8 mouse cellular contexts compared by ENCODE assay signal in genomic region chr12:108363796-108364195, GRCm38 (mm10). TPM values are rescaled to one million over a fixed set of nuclear protein-coding genes. Genes with fewer than 3 reads are reported as not detected.
DNase-seq lines count a peak whose midpoint lies in the region; ATAC-seq and TF ChIP-seq lines count a peak whose summit lies in the region.

No protein-coding gene starts in this region.

- no peak overlapping the region for H3K4me2 ChIP-seq in midbrain, embryonic 15.5 days
- H3K4me2 ChIP-seq in stomach, postnatal 0 days (replicated peaks; ENCODE audit: low read depth), result no peak overlapping the region

- no peak overlapping the region for H3K4me3 ChIP-seq in embryonic facial prominence, embryonic 10.5 days
- no peak overlapping the region for H3K4me3 ChIP-seq in midbrain, embryonic 15.5 days
- H3K4me3 ChIP-seq in stomach, postnatal 0 days (ENCODE audit: low read depth, low read length), result no peak overlapping the region

- H3K36me3 ChIP-seq in embryonic facial prominence, embryonic 10.5 days (replicated peaks), result no peaks in the 10 kb centered on the region
- no peaks in the 10 kb centered on the region for H3K36me3 ChIP-seq in midbrain, embryonic 15.5 days (replicated peaks)
- H3K36me3 ChIP-seq in stomach, postnatal 0 days (ENCODE audit: control insufficient read depth, insufficient read depth, low read length), result no peaks in the 10 kb centered on the region

- WGBS in embryonic facial prominence, embryonic 10.5 days, result 5% methylated on average over 5 of the region's 5 CpGs
- 4% methylated on average over 5 of the region's 5 CpGs for WGBS in midbrain, embryonic 15.5 days
- WGBS in stomach, postnatal 0 days, result 3% methylated on average over 5 of the region's 5 CpGs

- H3K4me1 ChIP-seq in embryonic facial prominence, embryonic 10.5 days, result peaks cover 38% of the 10 kb centered on the region
- H3K4me1 ChIP-seq in midbrain, embryonic 15.5 days, result peaks cover 7% of the 10 kb centered on the region
- no peaks in the 10 kb centered on the region for H3K4me1 ChIP-seq in stomach, postnatal 0 days (replicated peaks; ENCODE audit: control insufficient read depth, insufficient read depth)

- no peaks in the 10 kb centered on the region for H3K9me3 ChIP-seq in embryonic facial prominence, embryonic 10.5 days
- H3K9me3 ChIP-seq in midbrain, embryonic 15.5 days, result no peaks in the 10 kb centered on the region
- H3K9me3 ChIP-seq in stomach, postnatal 0 days (ENCODE audit: control insufficient read depth, low read length), result no peaks in the 10 kb centered on the region

- peak; percentile 91 for ATAC-seq in granulocyte monocyte progenitor cell, adult 5-6 weeks (replicated peaks; ENCODE audit: poor library complexity, severe bottlenecking)
- peak; percentile 85 for ATAC-seq in midbrain, embryonic 15.5 days (replicated peaks)
- peak; percentile 77 for ATAC-seq in stomach, postnatal 0 days (ENCODE audit: low FRiP score, low TSS enrichment)

- DNase-seq in 3134 (ENCODE audit: extremely low read depth, insufficient read length, low spot score), result peak; percentile 65
- peak; percentile 89 for DNase-seq in adrenal gland, postnatal 14 days
- DNase-seq in embryonic facial prominence, embryonic 10.5 days (ENCODE audit: low spot score), result peak; percentile 85
- DNase-seq in kidney, adult 11 months, result peak; percentile 83
- peak; percentile 80 for DNase-seq in left cerebral cortex, postnatal 36 days (ENCODE audit: low spot score in 2 of 2)
- peak; percentile 90 for DNase-seq in stomach, postnatal 0 days (ENCODE audit: low spot score)

- intact Hi-C loops in left cerebral cortex, postnatal 36 days (cut with DNase I), result loop anchor here (2.0 kb wide), 2 partner anchors 59 to 131 kb away; no protein-coding TSS in a partner anchor

- TF ChIP-seq EP300 in stomach, postnatal 0 days (optimal IDR thresholded peaks at IDR 0.05), result no peak

- peaks cover 22% of the 10 kb centered on the region; the same call in 1 of the 2 replicates for H3K27me3 ChIP-seq in embryonic facial prominence, embryonic 10.5 days (replicated peaks; ENCODE audit: low read depth, poor library complexity, severe bottlenecking)
- H3K27me3 ChIP-seq in midbrain, embryonic 15.5 days (replicated peaks), result 0 out of 2 replicates have a peak, but pooled peaks cover 3% of the 10 kb centered on the region
- H3K27me3 ChIP-seq in stomach, postnatal 0 days (ENCODE audit: control insufficient read depth, insufficient read depth, low read length), result no peaks in the 10 kb centered on the region

- H3K9ac ChIP-seq in midbrain, embryonic 15.5 days, result no peak overlapping the region
- H3K9ac ChIP-seq in stomach, postnatal 0 days (ENCODE audit: low read length), result no peak overlapping the region

- TF ChIP-seq CTCF in stomach, postnatal 0 days (IDR thresholded peaks at IDR 0.05; ENCODE audit: low read depth), result peak; percentile 96

- peak overlapping the region; percentile 37; the same call in 1 of the 2 replicates for H3K27ac ChIP-seq in embryonic facial prominence, embryonic 10.5 days (replicated peaks)
- no peak overlapping the region for H3K27ac ChIP-seq in midbrain, embryonic 15.5 days
- H3K27ac ChIP-seq in stomach, postnatal 0 days (replicated peaks), result 0 out of 2 replicates have a peak overlapping the region, but pooled peaks have one; percentile 40

RNA-seq across cellular contexts. Expression of gene Eml1, which starts 7.0 kb away (rescaled TPM):
- 32.9 and 38.8 TPM in 2 replicates for total RNA-seq in adrenal gland, postnatal 14 days (2021)
- polyA plus RNA-seq in embryonic facial prominence, embryonic 10.5 days (2016; fragmentation: Nextera tagmentation; extraction: Ambion mirVana), result 70.6 and 74.1 TPM in 2 replicates
- not detected in 2 replicates for total RNA-seq in granulocyte monocyte progenitor cell, adult 5-6 weeks (2014; fragmentation: Nextera tagmentation)
- total RNA-seq in granulocyte monocyte progenitor cell, adult 5-6 weeks (2017), result not detected in 2 replicates
- 10 to 100 TPM; 59.3 to 64.2 TPM for total RNA-seq in left cerebral cortex, postnatal 36 days (2021)
- 52.9 and 61.3 TPM in 2 replicates for polyA plus RNA-seq in midbrain, embryonic 15.5 days (2015; fragmentation: Nextera tagmentation; extraction: Ambion mirVana)
- 53.8 and 54.6 TPM in 2 replicates for polyA plus RNA-seq in stomach, postnatal 0 days (2015; fragmentation: Nextera tagmentation; extraction: Ambion mirVana)

RNA-seq across cellular contexts. Expression of gene Cyp46a1, which starts 29.6 kb away (rescaled TPM):
- total RNA-seq in adrenal gland, postnatal 14 days (2021), result 1.7 and 2.0 TPM in 2 replicates
- 3.9 and 5.8 TPM in 2 replicates for polyA plus RNA-seq in embryonic facial prominence, embryonic 10.5 days (2016; fragmentation: Nextera tagmentation; extraction: Ambion mirVana)
- total RNA-seq in granulocyte monocyte progenitor cell, adult 5-6 weeks (2014; fragmentation: Nextera tagmentation), result not detected in 2 replicates
- total RNA-seq in granulocyte monocyte progenitor cell, adult 5-6 weeks (2017), result not detected in 2 replicates
- total RNA-seq in left cerebral cortex, postnatal 36 days (2021), result 100 to 1,000 TPM; 293 to 297 TPM
- 23.6 and 24.9 TPM in 2 replicates for polyA plus RNA-seq in midbrain, embryonic 15.5 days (2015; fragmentation: Nextera tagmentation; extraction: Ambion mirVana)
- 1.3 and 2.1 TPM in 2 replicates for polyA plus RNA-seq in stomach, postnatal 0 days (2015; fragmentation: Nextera tagmentation; extraction: Ambion mirVana)

RNA-seq across cellular contexts. Expression of gene Hhipl1, which starts 57.7 kb away (rescaled TPM):
- 0.67 and 0.79 TPM in 2 replicates for total RNA-seq in adrenal gland, postnatal 14 days (2021)
- polyA plus RNA-seq in embryonic facial prominence, embryonic 10.5 days (2016; fragmentation: Nextera tagmentation; extraction: Ambion mirVana), result 0.72 and 0.99 TPM in 2 replicates
- not detected in 2 replicates for total RNA-seq in granulocyte monocyte progenitor cell, adult 5-6 weeks (2014; fragmentation: Nextera tagmentation)
- not detected in 2 replicates for total RNA-seq in granulocyte monocyte progenitor cell, adult 5-6 weeks (2017)
- 1 to 10 TPM; 7.8 to 8.1 TPM for total RNA-seq in left cerebral cortex, postnatal 36 days (2021)
- polyA plus RNA-seq in midbrain, embryonic 15.5 days (2015; fragmentation: Nextera tagmentation; extraction: Ambion mirVana), result 2.7 and 2.8 TPM in 2 replicates
- 0.23 and 0.24 TPM in 2 replicates for polyA plus RNA-seq in stomach, postnatal 0 days (2015; fragmentation: Nextera tagmentation; extraction: Ambion mirVana)

Comparison
In these comparisons a context has a peak if more than half of its experiments do, and no peak if none do; other contexts are left out.
1. RNA of gene Eml1, which starts 7.0 kb away (total RNA-seq): 59.3 to 64.2 TPM in left cerebral cortex, postnatal 36 days and 32.9 to 38.8 TPM in adrenal gland, postnatal 14 days; not detected in granulocyte monocyte progenitor cell, adult 5-6 weeks; every median in the first group is over 10 times any median in the second.
2. RNA of gene Cyp46a1, which starts 29.6 kb away (total RNA-seq): 293 to 297 TPM in left cerebral cortex, postnatal 36 days; 1.7 to 2.0 TPM in adrenal gland, postnatal 14 days and not detected in granulocyte monocyte progenitor cell, adult 5-6 weeks; every median in the first group is over 10 times any median in the second.
3. Peak in every context shown above with its lines, with median percentiles within 50 percentile points of each other: DNase-seq and ATAC-seq.